Mouse (Mus musculus) spleen, adult 2 months (tissue): ENCODE results near the gene 4933427D14Rik.

Experiments used
- CTCF ChIP-seq: fragments of 200-500 bp; IDR thresholded peaks from 2 replicates; pipeline ENCODE4 v1.5.1; 2011; ENCODE audit warnings: mild to moderate bottlenecking, inconsistent platforms; ENCODE audit not compliant: insufficient read depth, insufficient read length, insufficient replicate concordance; ENCODE audit errors: extremely low read depth
- POLR2A ChIP-seq: fragments of 200-500 bp; IDR thresholded peaks from 2 replicates; pipeline ENCODE4 v1.6.1; 2011; ENCODE audit warnings: low read depth, low read length, inconsistent platforms

DNA sequence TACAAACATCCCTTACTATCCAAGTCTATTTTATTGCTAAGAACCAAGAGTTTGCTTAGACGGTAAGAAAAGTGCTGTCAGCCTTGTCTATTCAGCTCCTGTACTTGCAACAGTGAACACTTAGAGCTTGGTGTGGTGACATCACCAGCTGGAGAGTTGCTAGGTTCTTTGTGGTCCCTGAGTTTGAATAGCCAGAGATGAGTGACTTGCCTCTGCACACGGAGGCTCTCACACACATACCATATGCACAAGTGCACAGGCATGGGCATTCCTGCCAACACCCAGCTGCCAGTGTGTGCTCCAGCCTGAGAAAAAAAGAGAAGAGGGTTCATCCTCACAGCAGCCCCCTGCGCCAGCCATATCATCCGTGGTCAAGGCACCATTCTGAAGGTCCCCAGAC, 83.7 kb downstream of the 4933427D14Rik start:
- TF ChIP-seq CTCF (no peak), POLR2A (no peak)
